ENCODE assay signal across 12 mouse cellular contexts in the genomic region with DNA sequence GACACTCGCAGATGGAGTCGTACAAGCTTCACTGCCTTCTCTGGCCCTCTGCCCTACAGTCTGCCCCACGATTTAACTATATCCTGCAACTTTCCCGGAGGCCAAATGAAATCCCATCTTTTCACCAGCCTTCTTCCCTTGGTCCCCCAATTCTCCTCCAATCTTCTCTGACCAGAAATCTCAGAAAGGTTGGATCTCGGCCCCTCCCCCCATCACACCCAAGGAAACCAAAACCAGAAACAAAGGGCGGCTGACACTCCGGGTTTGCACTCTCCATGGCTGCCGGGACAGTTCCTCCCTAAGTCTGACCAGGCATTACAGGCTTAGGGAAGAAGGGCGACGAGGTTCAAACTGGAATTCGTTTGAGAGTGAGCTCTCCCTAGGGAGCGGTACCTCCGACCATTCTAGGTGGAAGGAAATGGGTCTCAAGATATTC. TPM values are rescaled to one million over a fixed set of nuclear protein-coding genes. Genes with fewer than 3 reads are reported as not detected.
DNase-seq lines count a peak whose midpoint lies in the region; ATAC-seq and TF ChIP-seq lines count a peak whose summit lies in the region.
"Had no signal": no experiment of that assay in that cellular context is flagged by ENCODE, and none has a peak within 500 bp of the region (broad histone marks: within the 10 kb centered on the region; RNA-seq: fewer than 3 reads in every experiment).

No protein-coding gene starts in this region.

- WGBS in forebrain, embryonic 15.5 days = under 1% methylated on average over 13 of the region's 13 CpGs
- WGBS in midbrain, embryonic 12.5 days = under 1% methylated on average over 13 of the region's 13 CpGs
- 6% methylated on average over 13 of the region's 13 CpGs for WGBS in thymus, adult 2 months

- no peak for ATAC-seq in forebrain, embryonic 15.5 days (replicated peaks)
- ATAC-seq in midbrain, embryonic 12.5 days (ENCODE audit: low FRiP score, low read depth) = no peak

- H3K4me1 ChIP-seq in forebrain, embryonic 15.5 days = peaks cover 25% of the 10 kb centered on the region
- peaks cover 37% of the 10 kb centered on the region for H3K4me1 ChIP-seq in midbrain, embryonic 12.5 days
- H3K4me1 ChIP-seq in thymus, adult 2 months (replicated peaks; ENCODE audit: control insufficient read depth, insufficient read depth, low read length) = peaks cover 7% of the 10 kb centered on the region

- no peaks in the 10 kb centered on the region for H3K36me3 ChIP-seq in forebrain, embryonic 15.5 days
- H3K36me3 ChIP-seq in midbrain, embryonic 12.5 days = no peaks in the 10 kb centered on the region
- no peaks in the 10 kb centered on the region for H3K36me3 ChIP-seq in thymus, adult 2 months (ENCODE audit: control insufficient read depth, insufficient read depth, low read length)

- H3K9me3 ChIP-seq in forebrain, embryonic 15.5 days = no peaks in the 10 kb centered on the region
- H3K9me3 ChIP-seq in midbrain, embryonic 12.5 days = no peaks in the 10 kb centered on the region

- H3K27me3 ChIP-seq in forebrain, embryonic 15.5 days = peaks cover 75% of the 10 kb centered on the region
- peaks cover 91% of the 10 kb centered on the region for H3K27me3 ChIP-seq in midbrain, embryonic 12.5 days
- peaks cover 48% of the 10 kb centered on the region for H3K27me3 ChIP-seq in thymus, adult 2 months (ENCODE audit: control insufficient read depth, insufficient read depth, low read length)

- H3K4me2 ChIP-seq in forebrain, embryonic 15.5 days (replicated peaks) = no peak overlapping the region
- H3K4me2 ChIP-seq in midbrain, embryonic 12.5 days (replicated peaks) = peak overlapping the region; percentile 52

- H3K4me3 ChIP-seq in forebrain, embryonic 15.5 days = peak overlapping the region; percentile 14; the same call in 1 of the 2 replicates
- H3K4me3 ChIP-seq in midbrain, embryonic 12.5 days = peak overlapping the region; percentile 46
- no peak overlapping the region for H3K4me3 ChIP-seq in thymus, adult 2 months (ENCODE audit: control insufficient read depth, insufficient read depth, low read length)

- TF ChIP-seq CTCF in thymus, adult 2 months (IDR thresholded peaks at IDR 0.05; ENCODE audit: borderline replicate concordance, control insufficient read depth, extremely low read depth, insufficient read depth, low read length, poor library complexity) = no peak

- no peak overlapping the region for H3K9ac ChIP-seq in forebrain, embryonic 15.5 days (replicated peaks)
- H3K9ac ChIP-seq in midbrain, embryonic 12.5 days (replicated peaks) = peak overlapping the region; percentile 73

- no peak for TF ChIP-seq POLR2A in thymus, adult 2 months (IDR thresholded peaks at IDR 0.05; ENCODE audit: control insufficient read depth, extremely low read depth, insufficient read depth, low read length, poor library complexity)

- no peak overlapping the region for H3K27ac ChIP-seq in forebrain, embryonic 15.5 days (replicated peaks)
- peak overlapping the region; percentile 90 for H3K27ac ChIP-seq in midbrain, embryonic 12.5 days (replicated peaks)
- H3K27ac ChIP-seq in thymus, adult 2 months (ENCODE audit: control insufficient read depth, insufficient read depth, low read length) = no peak overlapping the region

- peak; percentile 37 for DNase-seq in embryo, embryonic 11 days
- no peak for DNase-seq in embryo, embryonic 9.5 days (ENCODE audit: extremely low spot score)
- DNase-seq in ZHBTc4 (ENCODE audit: low read depth, low spot score) = peak; percentile 46
- DNase-seq in gastrocnemius, postnatal 10 days = no peak
- no peak for DNase-seq in thymus, adult 2 months
- DNase-seq in frontal cortex, postnatal 36 days (ENCODE audit: low spot score in 2 of 2) = no peak
- DNase-seq: layer of hippocampus, postnatal 36 days; right cerebral cortex, postnatal 14 days had no signal

RNA-seq across cellular contexts. Expression of a gene that starts 4.1 kb away (rescaled TPM):
- polyA plus RNA-seq in forebrain, embryonic 15.5 days (2015; fragmentation: Nextera tagmentation; extraction: Ambion mirVana) = 1.1 and 1.3 TPM in 2 replicates
- polyA plus RNA-seq in midbrain, embryonic 12.5 days (2016; fragmentation: Nextera tagmentation; extraction: Ambion mirVana) = 8.4 and 15.6 TPM in 2 replicates
- not detected for total RNA-seq in gastrocnemius, postnatal 10 days (2021)
- not detected in 2 replicates for polyA plus RNA-seq in thymus, adult 2 months (2012; rRNA removed)
- polyA plus RNA-seq: cortical plate, adult 2 months; heart, embryonic 16.5 days had no signal

Comparison
In these comparisons a context has a peak if more than half of its experiments do, and no peak if none do; other contexts are left out.
1. DNase-seq: peak in embryo, embryonic 11 days (single experiment) and ZHBTc4 (single experiment); none in embryo, embryonic 9.5 days (single experiment), gastrocnemius, postnatal 10 days (single experiment), thymus, adult 2 months (single experiment) and frontal cortex, postnatal 36 days (0 of 2).